Mouse (Mus musculus) c-Kit-positive CD71-negative TER-119-negative erythroid progenitor cells, embryonic 14.5 days (primary cell): Measurements from ENCODE around the gene Bckdk.
"Not testable (repeated sequence)": the region's sequence is repeated elsewhere in the genome, so short reads cannot be mapped to it uniquely, and the experiment has no call there.

ENCODE experiments used
- DNase-seq: peaks from one replicate; pipeline ENCODE4 v3.0.0-alpha.2; 2013; ENCODE audit warnings: low read depth

Bckdk gene

GRCm38 (mm10) chr7:127931351-127932135 is 27.7 kb downstream of the Bckdk start:
- DNase-seq = no peak

GRCm38 (mm10) chr7:127932273-127933031 is 28.6 kb downstream of the Bckdk start:
- DNase-seq = no peak

DNA sequence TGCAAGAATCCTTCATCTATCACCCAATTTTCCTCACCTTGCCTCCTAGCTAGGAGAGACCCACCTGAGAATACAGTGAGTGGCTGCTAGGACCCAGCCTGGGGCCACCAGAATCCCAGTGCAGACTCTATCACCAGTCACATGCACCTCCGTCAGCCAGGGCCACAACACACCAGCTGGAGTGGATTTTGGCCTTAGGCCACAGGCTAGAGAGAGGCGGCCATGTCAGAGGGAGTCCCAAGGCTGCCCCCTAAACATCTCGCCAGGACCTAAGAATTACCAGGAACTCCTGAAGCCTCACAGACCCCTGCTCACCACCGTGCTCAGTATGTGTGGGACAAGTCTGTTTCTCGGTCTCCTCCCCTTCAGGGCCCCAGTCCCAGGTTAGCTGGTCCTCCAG is 30.2 kb downstream of the Bckdk start:
- DNase-seq = no peak

DNA sequence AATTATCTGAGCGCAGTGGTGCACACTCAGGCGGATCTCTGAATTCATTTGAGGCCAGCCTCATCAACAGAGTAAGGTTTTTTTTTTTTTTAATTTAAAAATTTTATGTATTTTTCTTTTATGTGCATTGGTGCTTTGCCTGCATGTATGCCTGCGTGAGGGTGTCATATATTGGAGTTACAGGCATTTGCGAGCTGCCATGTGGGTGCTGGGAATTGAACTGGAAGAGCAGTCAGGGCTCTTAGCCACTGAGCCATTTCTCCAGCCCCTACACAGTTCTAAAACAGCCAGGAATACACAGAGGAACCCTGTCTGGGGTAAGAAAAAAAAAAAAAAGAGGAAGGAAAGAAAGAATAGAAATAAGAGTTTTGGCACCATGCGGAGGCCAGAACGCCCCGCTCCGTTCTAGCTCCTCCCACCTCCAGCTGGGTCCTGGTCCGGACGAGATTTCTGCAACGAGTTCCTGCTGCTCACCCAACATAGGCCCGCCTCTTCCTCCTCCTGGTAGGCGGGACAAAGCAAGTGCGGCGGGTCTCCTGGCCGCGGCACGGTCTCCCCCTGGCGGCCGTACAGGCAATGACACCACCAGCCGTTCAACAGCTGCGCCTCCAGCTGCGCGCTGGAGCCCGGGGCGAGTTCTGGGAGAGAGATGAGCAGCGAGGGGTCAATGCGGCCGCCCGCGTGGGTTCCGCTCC is 31.3 kb downstream of the Bckdk start:
- peak; percentile 92 for DNase-seq

- DNase-seq = no peak
These were observed 31.9 kb downstream of the Bckdk start for GRCm38 (mm10) chr7:127935748-127936159.

DNA sequence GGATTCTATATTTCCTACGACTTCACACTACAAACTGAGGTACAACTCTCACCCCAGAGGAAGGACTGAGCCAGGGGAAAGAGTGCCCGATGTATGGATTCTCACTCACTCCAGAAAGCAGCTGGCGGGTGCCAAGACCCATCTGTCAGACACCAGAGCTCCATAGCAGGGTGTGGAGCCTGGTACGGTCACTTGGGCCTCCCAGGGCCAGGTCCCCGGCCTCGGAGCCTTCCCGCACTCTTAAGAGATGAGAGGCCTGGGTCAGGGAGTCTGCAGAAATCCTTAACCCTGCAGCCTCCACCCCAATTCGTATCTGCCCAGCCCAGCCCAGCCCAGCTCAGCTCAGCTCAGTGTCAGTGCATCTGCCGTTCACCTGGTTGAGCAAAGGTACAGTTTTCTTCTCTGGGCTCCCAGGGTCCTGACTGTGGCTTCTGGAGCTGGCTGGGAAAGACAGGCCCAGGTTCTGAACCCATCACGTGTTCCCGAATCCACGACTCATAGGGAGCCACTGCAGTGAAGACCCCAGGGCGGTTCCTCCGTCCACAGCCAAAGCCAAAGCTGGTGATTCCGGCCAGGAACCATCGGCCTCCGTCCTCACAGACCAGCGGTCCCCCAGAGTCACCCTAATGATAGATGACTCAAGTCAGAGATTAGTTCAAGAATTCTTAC is 32.5 kb downstream of the Bckdk start:
- no peak for DNase-seq

DNA sequence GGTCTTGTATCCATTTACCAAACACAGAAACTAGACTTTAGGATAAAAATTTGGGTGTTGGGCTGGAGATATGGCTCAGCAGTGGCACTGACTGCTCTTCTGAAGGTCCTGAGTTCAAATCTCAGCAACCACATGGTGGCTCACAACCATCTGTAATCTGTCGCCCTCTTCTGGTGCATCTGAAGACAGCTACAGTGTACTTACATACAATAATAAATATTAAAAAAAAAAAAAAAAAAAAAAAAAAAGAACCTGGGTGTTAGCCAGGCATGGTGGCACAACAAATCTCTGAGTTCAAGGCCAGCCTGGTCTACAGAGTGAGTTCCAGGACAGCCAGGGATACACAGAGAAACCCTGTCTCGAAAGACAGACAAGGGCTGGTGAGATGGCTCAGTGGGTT is 38.2 kb downstream of the Bckdk start:
- not testable (repeated sequence) for DNase-seq

GRCm38 (mm10) chr7:127944614-127945013 is 40.7 kb downstream of the Bckdk start:
- no peak for DNase-seq

GRCm38 (mm10) chr7:127946470-127947023 is 42.7 kb downstream of the Bckdk start, which contains the start of gene Prss36:
TSS of gene Prss36 (minus strand) at chr7:127946725.
- no peak for DNase-seq

DNA sequence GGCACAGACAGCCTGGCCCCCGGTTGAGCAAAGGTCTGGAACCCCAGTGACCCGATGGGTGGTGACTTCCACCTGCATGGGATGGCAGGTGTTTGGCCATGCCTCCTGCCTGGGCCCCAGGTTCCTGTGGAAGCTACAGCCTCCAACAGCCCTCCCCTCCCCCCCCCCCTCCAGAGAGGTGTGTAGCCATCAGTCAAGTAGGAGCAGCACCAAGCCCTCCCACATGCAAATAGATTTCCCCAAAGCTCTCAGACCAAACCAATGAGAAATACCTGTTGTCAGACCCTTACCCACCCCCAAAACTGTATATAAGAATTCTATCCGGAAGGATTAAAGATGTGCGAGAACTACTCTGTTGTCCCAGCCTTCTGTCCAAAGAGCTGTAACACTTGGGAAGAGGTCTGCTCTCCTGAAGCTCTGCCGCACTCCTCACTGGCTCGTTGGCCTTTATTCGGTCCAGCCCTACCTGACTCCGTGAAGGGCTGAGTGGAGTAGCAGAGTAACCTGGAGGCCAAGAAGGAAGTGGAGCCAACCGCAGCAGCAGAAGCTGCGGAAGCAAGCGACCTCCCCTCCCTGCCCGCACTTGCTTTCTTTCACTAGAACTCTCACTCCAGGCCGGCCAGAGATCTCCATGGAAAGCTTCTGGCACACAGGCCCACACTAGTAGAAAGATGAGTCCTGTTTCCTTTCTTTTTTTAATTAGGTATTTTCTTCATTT is 49.1 kb downstream of the Bckdk start:
- no peak for DNase-seq

DNA sequence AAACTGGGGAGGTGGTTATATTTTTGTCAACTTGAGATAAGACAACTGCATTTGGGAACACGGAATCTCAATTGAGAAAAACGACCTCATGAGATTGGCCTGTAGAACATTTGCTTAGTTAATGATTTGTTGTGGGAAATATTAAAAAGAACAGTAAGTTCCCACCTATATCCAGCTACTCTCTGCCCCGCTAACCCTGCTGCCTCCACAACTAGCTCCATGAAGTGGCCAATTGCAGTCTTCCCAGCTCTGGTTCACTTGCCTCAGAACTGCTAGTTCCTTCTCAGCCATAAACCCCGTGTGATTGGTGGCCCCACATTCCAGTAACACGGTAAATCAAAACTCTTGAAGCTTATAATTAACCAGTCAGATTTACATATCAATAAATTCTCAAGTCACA is 55.5 kb downstream of the Bckdk start:
- DNase-seq = no peak
